Mouse (Mus musculus) CH12.LX (cell line): ENCODE measurements around the gene Msh2.

Source experiments
- CTCF ChIP-seq, 2 experiments: IDR thresholded peaks in 1 of 2; conservative IDR thresholded peaks in 1 of 2; 2 replicates each; pipeline ENCODE4 v1.5.1; 2011 to 2012; ENCODE audit warnings: low read depth in 2 of 2, low read length in 2 of 2, improper control_type of control experiment in 1 of 2, inconsistent platforms in 1 of 2, mild to moderate bottlenecking in 1 of 2, moderate library complexity in 1 of 2
- E2F4 ChIP-seq: IDR thresholded peaks from 2 replicates; pipeline ENCODE4 v1.6.1; 2011; ENCODE audit warnings: low read depth, low read length, improper control_type of control experiment; ENCODE audit not compliant: insufficient replicate concordance
- ELF1 ChIP-seq: IDR thresholded peaks from 2 replicates; pipeline ENCODE4 v1.6.1; 2014; ENCODE audit warnings: low read depth, mild to moderate bottlenecking, inconsistent platforms, low read length, improper control_type of control experiment
- EP300 ChIP-seq: IDR thresholded peaks from 2 replicates; pipeline ENCODE4 v1.6.1; 2011; ENCODE audit warnings: low read length, improper control_type of control experiment
- MAFK ChIP-seq: IDR thresholded peaks from 2 replicates; pipeline ENCODE4 v1.6.1; 2011; ENCODE audit warnings: low read length, improper control_type of control experiment; ENCODE audit not compliant: insufficient replicate concordance
- MEF2A ChIP-seq: IDR thresholded peaks from 2 replicates; pipeline ENCODE4 v1.6.1; 2014; ENCODE audit warnings: low read depth, mild to moderate bottlenecking, inconsistent platforms, low read length, improper control_type of control experiment, borderline replicate concordance
- MXI1 ChIP-seq: IDR thresholded peaks from 2 replicates; pipeline ENCODE4 v1.6.1; 2011; ENCODE audit warnings: mild to moderate bottlenecking, low read depth, low read length, improper control_type of control experiment
- POLR2A ChIP-seq: IDR thresholded peaks from 2 replicates; pipeline ENCODE4 v1.6.1; 2011; ENCODE audit warnings: low read depth, mild to moderate bottlenecking, improper control_type of control experiment, low read length
- TBP ChIP-seq: conservative IDR thresholded peaks from 2 replicates; pipeline ENCODE4 v1.6.1; 2011; ENCODE audit warnings: low read depth, low read length, improper control_type of control experiment
- USF1 ChIP-seq: IDR thresholded peaks from 2 replicates; pipeline ENCODE4 v1.6.1; 2014; ENCODE audit warnings: low read depth, mild to moderate bottlenecking, inconsistent platforms, low read length, improper control_type of control experiment

GRCm38 (mm10) chr17:87628144-87628543, 44.0 kb upstream of the Msh2 start:
- TF ChIP-seq CTCF (conservative IDR thresholded peaks at IDR 0.05 in 1 of 2, IDR thresholded peaks at IDR 0.05 in 1 of 2; ENCODE audit: low read depth in 2 of 2, low read length in 2 of 2) (no peak), MAFK (no peak), ELF1 (no peak), USF1 (no peak), POLR2A (no peak), MEF2A (no peak), E2F4 (no peak), MXI1 (no peak), EP300 (no peak), TBP (no peak)
